Mouse (Mus musculus) adrenal gland (tissue): ENCODE results near the gene Gpsm3.
"Not testable (repeated sequence)": the region's sequence is repeated elsewhere in the genome, so short reads cannot be mapped to it uniquely, and the experiment has no call there.

Experiments
- intact Hi-C: fragments of 180-260 bp; cut with DNase I; formaldehyde crosslinking; loops from one replicate; pipeline ENCODE4 v1.15.1; 2025
- long read RNA-seq, 2 experiments: library from polyadenylated mRNA; unstranded; transcript quantifications; one replicate each; pipeline ENCODE4 v2.0.0; 2020; ENCODE audit warnings: borderline replicate concordance in 1 of 2; ENCODE audit not compliant: insufficient replicate concordance in 1 of 2

The Gpsm3 gene
- long read RNA-seq, experiment 1, partial matches to known transcripts = 0 of 1 reads
- long read RNA-seq, experiment 1, other reads (novel, unspliced or antisense) = 0 of 1 reads
- long read RNA-seq, experiment 2 = 0 reads

DNA sequence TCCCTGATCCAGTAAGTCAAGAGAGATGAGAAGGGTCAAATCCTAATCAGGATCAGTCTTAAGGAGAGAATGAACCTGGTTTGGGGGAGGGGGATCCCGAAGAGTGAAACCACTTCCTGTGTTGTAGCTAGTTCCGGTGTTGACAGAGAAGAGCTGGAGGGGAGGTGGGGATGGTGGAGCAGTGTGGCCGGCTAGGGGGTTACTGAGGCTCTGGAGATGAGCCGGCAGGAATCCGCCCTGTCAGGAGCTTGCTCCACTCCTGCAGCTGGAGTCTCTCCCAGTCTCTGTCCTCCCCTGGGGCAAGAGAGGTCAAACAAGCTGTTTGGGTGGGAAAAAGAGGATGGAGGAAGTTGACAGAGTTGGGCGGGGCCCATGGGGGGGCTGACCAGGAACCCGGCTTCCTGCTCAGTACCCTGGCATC is at the start of gene Gpsm3:
Gene Gpsm3 (plus strand): TSS at position 126 of the 421 bp plus-strand sequence.
- intact Hi-C loops = no loop called here

DNA sequence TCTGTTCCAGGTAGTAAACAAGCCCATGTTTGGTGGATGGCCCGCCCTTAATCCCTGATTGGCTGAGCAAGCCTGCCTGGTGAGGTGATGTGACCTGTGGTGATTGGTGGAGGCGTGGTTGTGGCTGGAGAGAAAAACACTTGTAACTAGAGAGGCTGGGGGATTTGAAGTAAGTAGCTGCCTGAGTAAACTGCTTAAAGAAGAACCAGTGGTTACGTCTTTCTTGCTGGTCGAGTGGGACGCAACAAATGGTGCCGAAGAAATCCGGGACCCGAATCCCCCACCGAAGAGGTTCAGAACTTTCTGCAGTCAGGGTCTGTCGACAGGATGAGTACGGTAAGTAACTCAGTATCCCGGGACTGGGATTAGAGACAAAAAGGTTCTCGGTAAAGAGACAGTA is 46.0 kb upstream of the Gpsm3 start:
- intact Hi-C loops = not testable (repeated sequence)

- intact Hi-C loops = no loop called here
These were observed 42.8 kb upstream of the Gpsm3 start for GRCm38 (mm10) chr17:34546797-34547196.

GRCm38 (mm10) chr17:34547601-34548000 is 42.0 kb upstream of the Gpsm3 start:
- intact Hi-C loops = no loop called here

DNA sequence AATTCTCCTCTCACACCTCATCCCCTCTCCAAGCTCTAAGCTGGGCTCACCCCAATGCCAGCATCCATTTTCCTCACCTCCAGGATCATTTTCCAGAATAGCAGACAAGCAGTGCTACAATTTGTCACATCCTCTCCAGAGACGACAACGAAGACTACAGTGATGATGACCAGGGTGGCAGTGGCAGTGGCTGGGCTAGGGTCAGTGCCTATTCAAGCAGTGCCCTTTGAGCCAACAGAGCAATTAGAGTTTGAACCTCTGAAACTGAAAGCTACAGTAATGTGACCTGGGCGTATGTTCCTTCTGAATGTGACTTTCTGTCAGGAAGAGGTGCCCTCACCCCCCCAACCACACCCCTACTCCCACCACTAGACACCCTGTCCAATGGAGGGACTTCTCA is 40.5 kb upstream of the Gpsm3 start:
- intact Hi-C loops = no loop called here

- intact Hi-C loops = no loop called here
These were observed 39.8 kb upstream of the Gpsm3 start for GRCm38 (mm10) chr17:34549843-34550242.

DNA sequence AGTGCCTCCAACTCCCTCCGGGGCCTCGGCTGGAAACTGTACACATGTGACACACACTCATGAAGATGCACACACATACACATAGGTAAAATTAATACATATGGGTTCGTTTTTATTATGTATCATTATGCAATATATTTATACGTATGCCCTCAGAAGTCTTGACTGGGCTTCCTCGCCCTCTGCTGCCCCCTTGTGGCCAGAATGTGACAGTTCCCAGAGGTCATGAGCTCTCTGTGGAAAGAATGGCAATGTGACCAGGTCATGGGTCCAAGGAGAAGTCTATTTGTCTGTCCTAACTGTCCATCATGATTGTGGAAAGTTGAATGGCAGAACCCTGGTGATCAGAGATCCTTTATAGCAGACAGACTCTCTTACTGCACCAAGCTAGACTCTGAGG is 34.1 kb upstream of the Gpsm3 start:
- intact Hi-C loops = loop anchor here (2.0 to 5.0 kb wide), 2 partner anchors 62 to 115 kb away; partner anchors contain the start of gene Egfl8

DNA sequence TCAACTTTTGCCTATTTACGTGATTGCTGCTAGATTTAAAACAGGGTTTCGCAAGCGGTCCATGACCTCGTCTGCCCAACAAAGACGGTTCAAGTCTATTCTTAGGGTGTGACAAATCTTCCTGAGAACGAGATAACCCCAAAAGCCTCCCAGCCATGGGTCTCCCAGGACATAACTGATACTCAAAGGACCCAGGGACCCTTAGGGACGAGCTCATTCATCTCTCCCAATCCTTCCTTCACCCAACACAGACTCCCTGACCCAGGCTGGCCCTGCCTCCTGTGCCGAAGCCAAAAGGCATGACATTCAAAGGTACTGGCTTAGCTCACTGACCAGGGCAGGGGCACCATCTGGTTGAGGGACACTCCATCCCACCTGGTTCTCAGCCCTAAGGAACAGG is 33.2 kb upstream of the Gpsm3 start:
- intact Hi-C loops = loop anchor here (5.0 kb wide), 1 partner anchor 61 kb away; the partner anchor contains the start of gene Egfl8

- intact Hi-C loops = loop anchor here (5.0 kb wide), 1 partner anchor 60 kb away; the partner anchor contains the start of gene Egfl8
These were observed 32.2 kb upstream of the Gpsm3 start for GRCm38 (mm10) chr17:34557411-34557810.

GRCm38 (mm10) chr17:34559116-34559515 is 30.5 kb upstream of the Gpsm3 start:
- intact Hi-C loops = loop anchor here (5.0 kb wide), 1 partner anchor 58 kb away; the partner anchor contains the start of gene Egfl8

DNA sequence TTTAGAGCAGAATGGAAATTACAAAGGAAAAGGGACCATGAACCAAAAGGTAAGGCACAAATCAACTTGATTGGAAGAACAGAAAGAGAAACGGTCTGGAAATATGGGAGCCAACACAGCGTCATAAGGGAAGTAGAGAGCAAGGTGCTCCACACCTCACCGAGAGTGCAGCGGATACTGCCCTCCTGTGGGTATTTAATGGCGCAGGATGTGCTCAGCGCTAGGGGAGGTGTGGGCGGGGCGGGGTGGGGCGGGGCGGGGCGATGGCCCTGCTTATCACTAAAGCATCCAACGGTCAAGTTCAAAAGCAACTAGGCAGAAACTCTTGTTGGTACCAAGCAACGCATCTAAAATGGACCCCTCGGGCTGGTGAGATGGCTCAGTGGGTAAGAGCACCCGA is 29.7 kb upstream of the Gpsm3 start:
- intact Hi-C loops = loop anchor here (5.0 kb wide), 1 partner anchor 57 kb away; the partner anchor contains the start of gene Egfl8

- intact Hi-C loops = no loop called here
These were observed 29.2 kb upstream of the Gpsm3 start for GRCm38 (mm10) chr17:34560438-34560837.

GRCm38 (mm10) chr17:34561200-34561599 is 28.4 kb upstream of the Gpsm3 start:
- intact Hi-C loops = no loop called here

GRCm38 (mm10) chr17:34562595-34562994 is 27.0 kb upstream of the Gpsm3 start:
- intact Hi-C loops = no loop called here

- intact Hi-C loops = no loop called here
These were observed 26.3 kb upstream of the Gpsm3 start for GRCm38 (mm10) chr17:34563354-34563753.

DNA sequence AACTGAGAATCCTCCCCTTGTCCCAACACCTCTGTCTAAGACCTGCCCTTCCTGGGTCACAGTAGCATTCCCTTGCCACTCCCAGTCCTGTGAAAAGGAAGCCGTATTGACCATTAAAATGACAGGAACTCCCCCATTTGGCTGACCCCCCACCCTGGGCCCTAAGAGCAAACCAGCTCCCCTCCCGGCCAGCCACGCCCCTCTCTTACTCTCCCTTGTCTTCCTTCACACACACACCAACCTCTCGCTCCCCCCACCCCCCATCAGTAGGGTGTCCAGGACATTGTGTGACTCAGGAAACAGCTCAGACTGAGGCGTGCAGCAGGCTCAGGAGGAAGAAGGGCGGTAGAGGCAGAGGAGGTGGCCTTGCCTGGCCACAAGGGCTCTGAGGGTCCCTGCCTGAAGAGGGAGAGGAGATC is 25.6 kb upstream of the Gpsm3 start, which contains the start of gene Notch4:
Gene Notch4 (plus strand): TSS at position 266 of the 419 bp plus-strand sequence.
- intact Hi-C loops = no loop called here

DNA sequence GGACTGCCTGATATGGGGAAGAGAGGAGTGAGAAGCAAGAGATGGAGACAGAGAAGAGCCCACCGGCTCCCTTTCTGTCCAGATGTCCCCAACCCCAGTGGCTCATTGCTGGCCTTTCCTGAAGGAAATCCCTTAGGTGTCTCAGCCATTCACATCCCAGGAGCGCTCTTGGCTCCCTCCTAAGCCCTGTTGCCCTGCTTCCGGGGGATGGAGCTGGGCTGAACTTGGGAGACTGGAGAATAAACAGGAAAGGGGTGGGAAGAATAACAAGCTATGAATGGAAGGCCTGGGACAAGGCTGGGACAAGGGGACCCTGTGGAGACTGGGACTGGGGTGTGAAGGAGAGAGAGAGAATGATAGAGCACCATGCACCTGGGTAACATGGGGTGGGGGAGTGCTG is 24.8 kb upstream of the Gpsm3 start:
- intact Hi-C loops = no loop called here

DNA sequence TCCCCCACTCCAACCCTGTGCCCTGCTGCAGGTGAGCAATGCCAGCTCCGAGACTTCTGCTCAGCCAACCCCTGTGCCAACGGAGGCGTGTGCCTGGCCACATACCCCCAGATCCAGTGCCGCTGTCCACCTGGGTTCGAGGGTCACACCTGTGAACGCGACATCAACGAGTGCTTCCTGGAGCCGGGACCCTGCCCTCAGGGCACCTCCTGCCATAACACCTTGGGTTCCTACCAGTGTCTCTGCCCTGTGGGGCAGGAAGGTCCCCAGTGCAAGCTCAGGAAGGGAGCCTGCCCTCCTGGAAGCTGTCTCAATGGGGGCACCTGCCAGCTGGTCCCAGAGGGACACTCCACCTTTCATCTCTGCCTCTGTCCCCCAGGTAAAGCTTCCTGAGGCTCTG is 22.3 kb upstream of the Gpsm3 start:
- intact Hi-C loops = no loop called here

DNA sequence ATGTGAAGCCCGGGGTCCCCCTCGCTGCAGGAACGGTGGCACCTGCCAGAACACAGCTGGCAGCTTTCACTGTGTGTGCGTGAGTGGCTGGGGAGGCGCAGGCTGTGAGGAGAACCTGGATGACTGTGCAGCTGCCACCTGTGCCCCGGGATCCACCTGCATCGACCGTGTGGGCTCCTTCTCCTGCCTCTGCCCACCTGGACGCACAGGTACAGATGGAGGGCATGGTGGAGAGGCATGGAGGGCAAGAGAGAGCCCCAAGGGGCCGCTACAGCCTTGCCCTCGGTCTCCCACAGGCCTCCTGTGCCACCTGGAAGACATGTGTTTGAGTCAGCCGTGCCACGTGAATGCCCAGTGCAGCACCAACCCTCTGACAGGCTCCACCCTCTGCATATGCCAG is 21.2 kb upstream of the Gpsm3 start:
- intact Hi-C loops = no loop called here

DNA sequence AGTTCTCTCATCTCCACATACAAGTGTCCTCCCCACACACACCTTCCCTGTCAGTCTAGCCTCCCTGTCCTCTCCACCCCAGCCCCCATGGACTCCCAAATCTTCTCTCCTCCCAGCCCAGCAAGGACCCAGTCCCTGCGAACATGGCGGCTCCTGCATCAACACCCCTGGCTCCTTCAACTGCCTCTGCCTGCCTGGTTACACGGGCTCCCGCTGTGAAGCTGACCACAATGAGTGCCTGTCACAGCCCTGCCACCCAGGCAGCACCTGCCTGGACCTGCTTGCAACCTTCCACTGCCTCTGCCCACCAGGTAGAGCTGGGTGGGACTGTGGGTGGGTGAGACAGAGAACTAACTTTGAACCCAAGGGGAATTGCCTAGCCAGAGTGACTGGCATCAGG is 19.7 kb upstream of the Gpsm3 start:
- intact Hi-C loops = loop anchor here (5.0 kb wide), 1 partner anchor 47 kb away; the partner anchor contains the start of gene Egfl8

DNA sequence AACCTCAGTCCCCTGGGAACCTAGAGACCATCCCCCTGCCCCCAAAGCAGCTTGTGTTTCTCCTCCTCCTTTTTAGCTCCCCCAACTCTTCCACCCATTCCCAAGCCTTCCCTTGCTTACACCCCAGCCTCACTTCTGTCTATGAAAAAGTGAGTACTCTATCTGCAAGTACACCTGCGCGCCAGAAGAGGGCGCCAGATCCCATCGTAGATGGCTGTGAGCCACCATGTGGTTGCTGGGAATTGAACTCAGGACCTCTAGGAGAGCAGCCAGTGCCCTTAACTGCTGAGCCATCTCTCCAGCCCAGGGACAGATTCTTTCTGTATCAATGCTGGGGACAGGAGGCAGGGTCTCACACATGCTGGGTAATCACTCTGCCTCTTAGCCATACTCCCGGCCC is 17.7 kb upstream of the Gpsm3 start:
- intact Hi-C loops = loop anchor here (5.0 kb wide), 1 partner anchor 45 kb away; the partner anchor contains the start of gene Egfl8

DNA sequence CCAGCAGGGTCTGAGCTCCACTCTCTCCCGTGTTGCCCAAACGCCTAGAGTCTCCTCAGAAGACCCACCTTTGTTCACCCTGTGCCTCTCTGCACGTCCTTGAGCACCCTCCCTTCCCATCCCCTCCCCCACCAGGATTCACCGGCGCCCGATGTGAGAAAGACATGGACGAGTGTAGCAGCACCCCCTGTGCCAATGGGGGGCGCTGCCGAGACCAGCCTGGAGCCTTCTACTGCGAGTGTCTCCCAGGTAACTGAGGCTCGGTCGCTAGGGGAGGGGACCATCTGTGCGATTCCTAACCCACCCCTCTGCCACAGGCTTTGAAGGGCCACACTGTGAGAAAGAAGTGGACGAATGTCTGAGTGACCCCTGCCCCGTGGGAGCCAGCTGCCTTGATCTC is 17.2 kb upstream of the Gpsm3 start:
- intact Hi-C loops = loop anchor here (5.0 kb wide), 1 partner anchor 45 kb away; the partner anchor contains the start of gene Egfl8

- intact Hi-C loops = no loop called here
These were observed 13.0 kb upstream of the Gpsm3 start for GRCm38 (mm10) chr17:34576577-34576976.
